Mouse (Mus musculus): ENCODE data around the gene Acsl6. TPM values are rescaled to one million over a fixed set of nuclear protein-coding genes. Genes with fewer than 3 reads are reported as not detected.

The Acsl6 gene
- 0.47 and 0.55 TPM in 2 replicates for polyA plus RNA-seq (2015; fragmentation: Nextera tagmentation; extraction: Ambion mirVana)

DNA sequence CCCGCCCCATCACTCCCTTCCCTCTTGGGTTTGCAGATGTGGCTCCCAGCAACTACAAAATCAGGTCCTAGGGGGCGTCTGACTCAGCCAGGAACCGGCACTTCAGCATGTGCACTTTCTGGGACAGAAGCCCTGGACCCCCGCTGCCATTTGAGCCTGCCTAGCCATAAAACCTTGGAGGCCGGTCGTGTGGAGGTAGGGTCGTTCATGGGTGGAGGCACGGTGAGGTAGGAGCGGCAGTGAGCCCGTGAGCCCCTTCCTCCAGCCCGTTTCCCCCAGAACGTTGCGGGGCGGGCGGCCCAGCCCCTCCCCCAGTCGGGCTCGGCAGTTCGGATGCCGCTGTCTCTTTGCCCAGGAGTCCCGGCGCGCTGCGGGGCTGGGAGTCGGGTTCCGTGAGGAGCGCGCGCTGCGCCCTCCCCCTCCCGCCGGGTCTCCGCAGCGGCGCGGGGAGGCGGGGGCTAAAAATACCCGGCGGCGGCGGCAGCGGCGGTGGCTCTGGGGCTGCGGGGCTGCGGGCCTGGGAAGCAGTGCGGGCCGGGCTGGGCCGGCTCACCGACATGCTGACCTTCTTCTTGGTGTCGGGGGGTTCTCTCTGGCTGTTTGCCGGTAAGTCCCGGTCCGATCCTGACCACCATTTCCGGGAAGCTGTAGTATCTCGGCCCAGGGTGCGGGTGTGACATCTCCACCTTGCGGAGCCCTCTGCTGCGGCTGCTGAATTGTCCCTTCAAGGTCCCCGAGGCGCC lies at the start of gene Acsl6:
Gene Acsl6 (plus strand): TSS at position 71 of the 743 bp plus-strand sequence.
- H3K27me3 ChIP-seq: peaks cover 41% of the 10 kb centered on the region
- H3K9ac ChIP-seq: peak within 1 kb of the TSS; percentile 38

DNA sequence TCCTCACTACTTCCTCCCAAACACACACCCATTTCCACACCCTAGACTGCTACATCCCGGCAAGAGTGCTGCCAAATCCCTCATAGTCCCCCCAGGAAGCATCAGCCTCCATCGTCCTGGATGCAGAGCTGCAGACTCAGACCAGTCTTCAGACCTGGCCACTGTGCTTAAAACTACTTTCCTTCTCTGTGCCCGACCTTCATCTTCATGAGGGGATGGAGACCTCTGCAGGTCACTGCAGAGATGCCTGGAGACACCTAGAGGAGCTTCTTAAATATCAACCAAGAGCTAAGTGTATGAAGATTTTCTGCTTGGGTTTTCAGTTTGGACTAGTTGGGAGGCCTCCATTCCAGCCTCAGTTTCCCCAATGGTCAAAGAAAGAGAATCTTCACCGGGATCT lies 49.5 kb upstream of the Acsl6 start:
- H3K36me3 ChIP-seq: no peaks in the 10 kb centered on the region
- peaks cover 14% of the 10 kb centered on the region; the same call in 1 of the 2 replicates for H3K27me3 ChIP-seq
- ATAC-seq (replicated peaks; ENCODE audit: insufficient number of reproducible peaks, insufficient read depth, low FRiP score, low read depth): no peak
- H3K4me3 ChIP-seq: no peak overlapping the region
- H3K4me1 ChIP-seq (replicated peaks): peaks cover 8% of the 10 kb centered on the region; the same call in 1 of the 2 replicates
- H3K9ac ChIP-seq: no peak overlapping the region
- H3K4me2 ChIP-seq: no peak overlapping the region
- H3K27ac ChIP-seq: no peak overlapping the region
- H3K9me3 ChIP-seq (replicated peaks): no peaks in the 10 kb centered on the region
- 44% methylated on average over 4 of the region's 4 CpGs for WGBS

More for the DNA sequence above, at the start of gene Acsl6:
- Histone ChIP-seq H3K4me1 (replicated peaks) (peaks cover 10% of the 10 kb centered on the region), H3K36me3 (no peaks in the 10 kb centered on the region), H3K9me3 (replicated peaks) (no peaks in the 10 kb centered on the region), H3K4me2 (peak within 1 kb of the TSS; percentile 95), H3K4me3 (peak within 1 kb of the TSS; percentile 54), H3K27ac (no peak within 1 kb of the TSS)
- no peak for ATAC-seq (replicated peaks; ENCODE audit: insufficient number of reproducible peaks, insufficient read depth, low FRiP score, low read depth)
- 1% methylated on average over 47 of the region's 59 CpGs for WGBS

DNA sequence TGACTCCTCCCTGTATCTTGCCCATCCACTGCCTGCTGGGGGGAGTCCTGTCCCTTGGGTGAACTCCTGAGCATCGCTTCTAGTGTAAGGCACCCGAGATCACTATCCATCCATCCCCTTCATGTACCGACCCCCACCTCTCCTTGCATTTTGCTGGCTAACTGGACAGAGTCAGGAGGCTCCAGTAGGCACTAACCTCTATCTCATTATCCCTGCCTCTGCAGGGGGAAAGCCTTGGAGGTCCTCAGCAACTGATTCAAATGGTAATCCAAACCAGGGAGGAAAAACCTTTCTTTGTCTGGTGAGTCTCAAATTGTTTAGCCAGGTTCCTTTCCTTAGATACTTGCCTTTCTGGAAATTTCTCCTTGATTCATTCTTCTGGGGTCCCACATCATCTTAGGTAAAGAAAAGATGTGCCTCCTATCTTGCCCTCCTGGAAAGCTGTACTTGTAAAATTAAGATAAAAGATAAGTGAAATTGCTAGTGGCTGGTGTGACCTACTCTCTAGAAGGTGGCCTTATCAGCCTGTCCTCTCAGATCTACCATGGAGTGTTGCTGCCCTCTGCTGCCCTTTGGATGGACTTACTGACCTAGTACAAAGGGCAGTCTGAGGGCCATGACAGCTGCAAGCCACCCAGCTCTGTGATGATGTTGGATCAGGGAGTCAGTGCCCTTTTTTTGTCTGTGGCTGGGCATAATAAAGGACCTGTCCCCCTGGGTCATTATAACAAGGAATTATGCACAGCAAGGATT lies 46.8 kb upstream of the Acsl6 start:
- no peak; the same call in 1 of the 2 replicates for ATAC-seq (replicated peaks; ENCODE audit: insufficient number of reproducible peaks, insufficient read depth, low FRiP score, low read depth)
- WGBS: 49% methylated on average over 3 of the region's 3 CpGs

DNA sequence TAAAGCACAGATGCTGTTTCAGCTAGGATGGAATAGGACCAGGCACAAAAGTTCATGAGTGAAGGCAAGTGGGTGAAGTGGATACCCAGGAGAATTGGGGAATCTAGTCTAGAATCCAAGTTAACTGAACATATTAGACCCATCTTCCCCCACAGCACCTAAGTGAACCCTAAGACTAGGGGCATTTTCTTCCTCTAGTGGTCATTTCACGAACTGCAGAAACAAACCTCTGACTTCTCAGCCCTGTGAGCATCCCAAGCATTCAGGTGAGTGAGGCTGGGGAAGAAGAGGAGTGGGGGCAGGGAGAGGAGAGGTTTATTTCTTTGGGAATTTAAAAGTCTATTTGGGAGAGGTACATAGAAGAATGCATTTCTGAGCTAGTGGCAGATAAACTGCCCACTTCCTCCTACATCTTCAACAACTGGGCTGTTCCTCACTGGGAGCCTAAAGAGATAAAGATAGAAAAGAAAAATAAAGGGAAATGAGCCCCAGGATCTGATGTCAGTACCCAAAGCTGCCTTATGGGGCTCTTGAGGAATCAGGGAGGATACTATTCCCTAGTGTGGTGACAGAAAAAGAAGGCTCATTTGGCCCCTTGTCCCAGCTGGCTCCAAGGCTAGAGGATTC lies 40.1 kb upstream of the Acsl6 start:
- Histone ChIP-seq H3K4me3 (no peak overlapping the region), H3K4me1 (replicated peaks) (no peaks in the 10 kb centered on the region), H3K9ac (no peak overlapping the region), H3K27ac (no peak overlapping the region), H3K4me2 (no peak overlapping the region), H3K9me3 (replicated peaks) (no peaks in the 10 kb centered on the region), H3K27me3 (no peaks in the 10 kb centered on the region), H3K36me3 (no peaks in the 10 kb centered on the region)
- ATAC-seq (replicated peaks; ENCODE audit: insufficient number of reproducible peaks, insufficient read depth, low FRiP score, low read depth): no peak
- 7% methylated on average over 1 of the region's 1 CpGs for WGBS

More for the DNA sequence above, 46.8 kb upstream of the Acsl6 start:
- Histone ChIP-seq H3K4me2 (no peak overlapping the region), H3K4me1 (replicated peaks) (no peaks in the 10 kb centered on the region), H3K4me3 (no peak overlapping the region), H3K9me3 (replicated peaks) (no peaks in the 10 kb centered on the region), H3K27ac (no peak overlapping the region), H3K36me3 (no peaks in the 10 kb centered on the region), H3K9ac (no peak overlapping the region), H3K27me3 (peaks cover 14% of the 10 kb centered on the region; the same call in 1 of the 2 replicates)

DNA sequence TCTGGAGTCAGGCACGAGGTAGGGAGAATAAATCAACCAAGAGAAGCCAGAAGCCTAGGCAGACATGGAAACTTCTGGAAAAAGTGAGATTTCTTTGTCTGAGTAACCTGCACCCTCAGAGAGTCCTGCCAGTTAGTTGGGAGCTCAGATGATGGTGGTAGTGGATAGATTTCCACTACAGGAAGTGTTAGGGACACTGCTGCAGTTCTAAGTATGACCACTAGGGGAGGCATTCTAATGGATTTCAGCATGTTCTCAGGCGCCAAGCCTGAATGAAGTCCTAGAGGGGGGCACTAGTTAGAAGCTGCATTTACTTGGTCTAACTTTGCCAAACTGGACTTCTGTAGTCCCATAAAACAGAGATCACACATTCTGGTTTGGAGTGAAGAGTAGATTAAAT lies 39.1 kb upstream of the Acsl6 start:
- no peak for ATAC-seq (replicated peaks; ENCODE audit: insufficient number of reproducible peaks, insufficient read depth, low FRiP score, low read depth)
- H3K9me3 ChIP-seq (replicated peaks): no peaks in the 10 kb centered on the region
- no peak overlapping the region for H3K4me3 ChIP-seq
- no peaks in the 10 kb centered on the region for H3K27me3 ChIP-seq
- no peak overlapping the region for H3K27ac ChIP-seq
- H3K4me1 ChIP-seq (replicated peaks): no peaks in the 10 kb centered on the region
- no peak overlapping the region for H3K9ac ChIP-seq
- WGBS: 60% methylated on average over 2 of the region's 2 CpGs
- no peak overlapping the region for H3K4me2 ChIP-seq
- no peaks in the 10 kb centered on the region for H3K36me3 ChIP-seq

DNA sequence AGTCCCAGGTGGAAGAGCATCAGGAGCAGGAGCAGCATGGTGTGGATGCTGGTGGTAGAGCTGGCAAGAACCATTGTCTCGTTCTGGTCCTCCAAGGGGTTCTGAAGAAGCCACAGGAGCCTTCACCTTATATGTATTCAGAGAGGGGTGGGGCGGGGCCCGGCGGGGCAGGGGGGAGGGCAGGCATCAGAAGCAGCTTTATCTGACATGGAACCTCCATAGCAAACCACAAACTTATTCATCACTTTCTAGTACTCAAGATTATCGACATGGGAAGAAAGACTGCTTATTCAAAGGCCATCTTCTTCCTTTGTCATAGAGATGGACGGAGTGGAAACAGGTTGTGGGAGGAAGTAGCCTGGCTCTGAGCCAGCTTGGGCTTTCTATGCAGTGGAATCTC lies 36.4 kb upstream of the Acsl6 start, which contains the start of gene Il3:
Gene Il3 (minus strand): TSS at position 101 of the 400 bp plus-strand sequence.
- Histone ChIP-seq H3K9me3 (replicated peaks) (no peaks in the 10 kb centered on the region), H3K27ac (no peak within 1 kb of the TSS), H3K36me3 (no peaks in the 10 kb centered on the region), H3K27me3 (no peaks in the 10 kb centered on the region), H3K4me3 (no peak within 1 kb of the TSS), H3K9ac (no peak within 1 kb of the TSS), H3K4me1 (replicated peaks) (no peaks in the 10 kb centered on the region), H3K4me2 (no peak within 1 kb of the TSS)
- 77% methylated on average over 6 of the region's 6 CpGs for WGBS
- no peak for ATAC-seq (replicated peaks; ENCODE audit: insufficient number of reproducible peaks, insufficient read depth, low FRiP score, low read depth)

DNA sequence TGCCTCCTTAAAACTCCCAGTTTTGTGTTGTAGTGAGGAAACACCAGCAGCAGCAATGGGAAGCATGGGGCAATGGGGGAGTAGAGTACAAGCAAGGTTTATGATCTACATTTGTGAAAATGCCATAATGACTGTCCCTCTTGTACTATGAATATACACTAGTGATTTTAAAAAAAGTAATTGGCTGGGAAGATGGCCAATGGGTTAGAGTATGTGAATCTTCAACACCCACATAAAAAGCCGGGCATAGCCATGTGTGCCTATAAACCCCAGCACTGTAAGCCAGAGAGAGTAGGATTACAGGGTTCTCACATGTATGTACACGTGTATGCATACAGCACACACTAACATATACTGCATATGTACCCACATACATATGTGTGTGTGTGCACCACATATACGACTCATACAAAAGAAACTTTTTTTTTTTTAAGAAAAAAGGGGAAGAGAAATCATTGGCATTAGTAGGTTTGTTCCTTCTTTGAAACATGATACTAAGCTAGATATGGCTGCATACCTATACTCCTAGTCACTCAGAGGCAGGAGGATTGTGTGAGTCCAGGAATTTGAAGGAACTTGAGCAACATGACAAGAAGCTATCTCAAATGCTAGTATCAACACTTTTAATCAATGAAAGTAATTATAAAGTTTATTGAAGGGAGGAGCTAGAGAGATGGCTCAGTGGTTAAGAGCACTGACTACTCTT lies 34.3 kb upstream of the Acsl6 start:
- Histone ChIP-seq H3K27me3 (no peaks in the 10 kb centered on the region), H3K4me3 (no peak overlapping the region), H3K27ac (no peak overlapping the region), H3K9me3 (replicated peaks) (no peaks in the 10 kb centered on the region), H3K4me2 (no peak overlapping the region), H3K36me3 (no peaks in the 10 kb centered on the region), H3K4me1 (replicated peaks) (no peaks in the 10 kb centered on the region), H3K9ac (no peak overlapping the region)
- no peak for ATAC-seq (replicated peaks; ENCODE audit: insufficient number of reproducible peaks, insufficient read depth, low FRiP score, low read depth)
- 70% methylated on average over 3 of the region's 3 CpGs for WGBS

DNA sequence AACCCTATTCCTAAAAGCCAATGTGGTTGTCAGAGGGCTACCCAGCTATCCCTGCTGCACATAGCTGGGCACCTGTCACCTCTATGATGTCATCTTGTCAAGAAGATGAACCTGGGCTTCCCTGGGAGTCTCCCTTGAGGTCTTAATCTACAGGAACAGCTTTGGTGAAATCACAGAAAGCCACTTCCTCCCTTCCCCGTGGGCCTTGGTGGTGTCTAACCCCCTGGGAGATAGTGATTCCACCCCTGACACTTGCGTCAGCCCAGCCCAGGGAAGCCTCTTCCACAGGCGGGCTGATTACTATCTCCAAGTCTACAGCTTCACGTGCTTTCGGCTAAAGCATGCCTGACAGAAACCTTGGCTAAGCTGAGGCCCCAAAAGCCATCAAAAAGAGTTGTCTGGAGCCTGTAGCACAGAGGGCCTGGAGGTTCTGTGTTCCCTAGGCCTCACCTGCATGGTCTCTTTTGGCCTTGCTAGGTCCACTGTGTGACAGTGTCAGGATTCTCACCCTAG lies 32.1 kb upstream of the Acsl6 start:
- Histone ChIP-seq H3K9me3 (replicated peaks) (no peaks in the 10 kb centered on the region), H3K4me1 (replicated peaks) (no peaks in the 10 kb centered on the region), H3K4me3 (no peak overlapping the region), H3K27ac (no peak overlapping the region), H3K9ac (no peak overlapping the region), H3K4me2 (no peak overlapping the region), H3K36me3 (no peaks in the 10 kb centered on the region), H3K27me3 (no peaks in the 10 kb centered on the region)
- WGBS: 55% methylated on average over 5 of the region's 5 CpGs
- no peak for ATAC-seq (replicated peaks; ENCODE audit: insufficient number of reproducible peaks, insufficient read depth, low FRiP score, low read depth)

DNA sequence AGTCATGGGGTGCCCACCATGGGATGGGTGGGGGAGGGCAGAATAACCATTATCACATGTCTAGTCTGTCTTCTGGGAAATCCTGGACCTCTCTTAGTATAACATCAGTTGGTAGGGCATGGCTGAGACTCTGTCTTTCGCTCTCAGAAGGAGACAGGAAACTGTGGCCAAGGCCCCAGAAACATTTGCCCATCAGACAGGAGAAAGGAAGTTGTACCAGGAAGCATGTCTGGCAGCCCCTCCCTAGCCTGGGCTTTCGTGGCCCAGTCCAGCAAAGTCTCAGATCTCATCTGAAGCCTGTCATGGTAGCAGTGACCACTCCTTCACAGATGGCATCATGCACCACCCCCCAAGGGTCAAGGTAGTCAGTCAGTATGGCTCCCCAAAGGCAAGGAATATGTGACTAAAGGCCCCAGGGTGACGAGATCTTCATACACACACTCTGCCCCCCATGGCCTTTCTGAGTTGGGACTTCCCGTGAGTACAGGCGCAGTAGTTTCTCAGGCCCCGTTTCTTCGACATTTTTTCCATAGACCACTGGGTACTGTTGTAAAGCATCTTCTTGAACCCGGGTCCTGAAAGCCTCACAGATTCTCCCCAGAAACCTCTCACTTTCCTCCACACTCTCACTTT lies 15.7 kb upstream of the Acsl6 start:
- Histone ChIP-seq H3K4me3 (no peak overlapping the region), H3K27me3 (no peaks in the 10 kb centered on the region), H3K9me3 (replicated peaks) (no peaks in the 10 kb centered on the region), H3K27ac (no peak overlapping the region), H3K4me2 (no peak overlapping the region), H3K9ac (no peak overlapping the region), H3K4me1 (replicated peaks) (no peaks in the 10 kb centered on the region), H3K36me3 (no peaks in the 10 kb centered on the region)
- 81% methylated on average over 8 of the region's 8 CpGs for WGBS
- ATAC-seq (replicated peaks; ENCODE audit: insufficient number of reproducible peaks, insufficient read depth, low FRiP score, low read depth): no peak

DNA sequence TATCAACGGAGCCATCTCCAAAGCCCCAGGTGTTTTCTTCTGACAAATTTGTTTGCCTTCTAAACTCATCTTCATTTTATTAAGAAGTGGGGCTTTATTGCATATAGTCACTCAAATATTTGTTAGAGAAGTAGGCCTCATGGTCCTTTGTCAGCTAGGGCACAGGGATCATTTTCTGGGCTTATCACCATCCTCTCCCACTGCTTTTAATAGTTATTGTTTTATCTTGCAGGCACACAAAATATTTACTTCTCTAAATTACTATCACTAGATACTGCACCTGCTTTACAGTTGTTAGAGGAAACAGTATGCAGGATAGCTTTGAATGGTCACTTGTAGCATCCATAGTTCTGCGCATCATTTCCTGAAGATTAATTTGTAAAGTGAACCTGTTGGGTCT lies 11.4 kb upstream of the Acsl6 start:
- Histone ChIP-seq H3K36me3 (no peaks in the 10 kb centered on the region), H3K27me3 (no peaks in the 10 kb centered on the region), H3K4me1 (replicated peaks) (no peaks in the 10 kb centered on the region), H3K27ac (no peak overlapping the region), H3K9ac (no peak overlapping the region), H3K4me3 (no peak overlapping the region), H3K4me2 (no peak overlapping the region), H3K9me3 (replicated peaks) (no peaks in the 10 kb centered on the region)
- WGBS: 85% methylated on average over 2 of the region's 2 CpGs
- no peak for ATAC-seq (replicated peaks; ENCODE audit: insufficient number of reproducible peaks, insufficient read depth, low FRiP score, low read depth)

All from heart, embryonic 15.5 days (tissue).